Mouse (Mus musculus): ENCODE measurements around the gene Chst5. TPM values are rescaled to one million over a fixed set of nuclear protein-coding genes. Genes with fewer than 3 reads are reported as not detected.
"Not testable (repeated sequence)": the region's sequence is repeated elsewhere in the genome, so short reads cannot be mapped to it uniquely, and the experiment has no call there.

The Chst5 gene
- polyA plus RNA-seq, 1 experiment: not detected

DNA sequence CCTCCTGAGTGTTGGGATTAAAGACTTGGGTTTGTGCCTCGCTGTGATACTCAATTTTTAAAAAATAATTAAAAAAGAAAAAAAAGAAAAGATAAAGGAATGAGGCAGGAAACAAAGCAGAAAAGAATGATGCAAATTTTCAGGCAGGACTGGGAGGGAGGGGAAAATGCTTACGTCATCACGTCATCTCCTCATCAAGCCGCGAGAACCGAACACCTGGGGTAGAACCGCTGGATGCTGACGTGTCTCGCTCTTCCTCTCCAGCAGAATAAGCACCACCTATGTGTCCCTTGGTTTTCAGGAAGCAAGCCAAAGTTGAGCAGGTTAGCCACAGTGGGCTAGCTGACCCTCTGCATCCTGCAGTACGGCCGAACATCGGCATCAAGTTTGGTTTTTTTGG, 54.3 kb downstream of the Chst5 start:
- Histone ChIP-seq H3K27me3 (replicated peaks) (peaks cover 2% of the 10 kb centered on the region), H3K4me1 (peaks cover 28% of the 10 kb centered on the region), H3K4me3 (replicated peaks) (no peak overlapping the region), H3K9me3 (no peaks in the 10 kb centered on the region), H3K36me3 (replicated peaks; ENCODE audit: low read length) (peaks cover 2% of the 10 kb centered on the region)
- TF ChIP-seq GATA1 (IDR thresholded peaks at IDR 0.05; ENCODE audit: borderline replicate concordance, low read length) (no peak), FLI1 (IDR thresholded peaks at IDR 0.05; ENCODE audit: low read length) (no peak)

DNA sequence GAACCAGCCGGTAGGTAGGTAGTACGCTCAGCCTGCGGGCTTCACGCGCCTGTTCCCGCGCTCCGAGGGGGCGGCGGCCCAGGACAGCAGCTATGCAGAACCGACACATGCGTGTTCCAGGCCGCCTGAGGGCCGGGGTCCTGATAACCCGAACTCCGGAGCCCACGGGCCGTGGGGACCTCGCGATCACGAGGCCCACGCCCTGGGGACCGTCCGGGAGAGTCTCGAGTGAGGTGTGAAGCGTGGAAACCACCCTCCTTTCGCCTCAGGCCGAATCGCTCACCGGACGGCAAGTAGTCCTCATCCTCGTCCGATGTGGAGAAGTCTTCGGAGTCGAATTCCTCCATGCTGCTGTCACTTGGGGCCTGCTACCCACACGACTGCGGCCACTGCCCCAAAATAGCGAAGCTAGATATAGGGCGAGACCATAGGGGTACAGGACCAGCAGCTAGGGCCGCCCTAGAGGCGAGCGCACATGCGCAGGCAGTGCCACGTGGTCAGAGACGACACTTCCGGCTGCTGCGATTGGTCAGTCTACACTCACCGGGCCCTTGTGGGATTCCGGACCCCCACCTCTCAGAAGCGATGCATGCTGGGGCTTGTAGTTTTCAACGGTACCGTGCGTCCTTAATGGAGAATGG, 56.3 kb downstream of the Chst5 start, which contains the start of gene Cfdp1:
Gene Cfdp1 (minus strand): TSS at position 431 of the 641 bp plus-strand sequence.
- Histone ChIP-seq H3K9me3 (no peaks in the 10 kb centered on the region), H3K4me1 (peaks cover 40% of the 10 kb centered on the region), H3K27me3 (replicated peaks) (peaks cover 2% of the 10 kb centered on the region), H3K36me3 (replicated peaks; ENCODE audit: low read length) (peaks cover 10% of the 10 kb centered on the region), H3K4me3 (replicated peaks) (peak within 1 kb of the TSS; percentile 100)
- TF ChIP-seq GATA1 (IDR thresholded peaks at IDR 0.05; ENCODE audit: borderline replicate concordance, low read length) (no peak), FLI1 (IDR thresholded peaks at IDR 0.05; ENCODE audit: low read length) (peak; percentile 50; the same call in 1 of the 2 replicates)

DNA sequence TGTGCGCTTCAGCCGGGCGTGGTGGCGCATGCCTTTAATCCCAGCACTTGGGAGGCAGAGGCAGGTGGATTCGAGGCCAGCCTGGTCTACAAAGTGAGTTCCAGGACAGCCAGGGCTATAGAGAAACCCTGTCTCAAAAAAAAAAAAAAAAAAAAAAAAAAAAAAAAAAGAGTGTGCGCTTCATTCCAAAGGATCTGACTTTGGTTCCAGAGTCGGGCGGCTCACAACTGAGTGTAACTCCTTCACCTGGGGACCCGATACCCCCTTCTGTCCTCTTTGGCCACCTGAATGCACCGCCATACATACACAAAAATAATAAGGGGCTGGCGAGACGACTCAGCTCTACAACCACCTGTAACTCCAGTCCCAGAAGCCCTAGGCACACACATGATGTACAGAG, 57.0 kb downstream of the Chst5 start:
- Histone ChIP-seq H3K4me3 (replicated peaks) (peak overlapping the region; percentile 100), H3K4me1 (peaks cover 48% of the 10 kb centered on the region), H3K36me3 (replicated peaks; ENCODE audit: low read length) (peaks cover 12% of the 10 kb centered on the region)
- H3K9me3 ChIP-seq; H3K27me3 ChIP-seq (replicated peaks): not testable (repeated sequence)

DNA sequence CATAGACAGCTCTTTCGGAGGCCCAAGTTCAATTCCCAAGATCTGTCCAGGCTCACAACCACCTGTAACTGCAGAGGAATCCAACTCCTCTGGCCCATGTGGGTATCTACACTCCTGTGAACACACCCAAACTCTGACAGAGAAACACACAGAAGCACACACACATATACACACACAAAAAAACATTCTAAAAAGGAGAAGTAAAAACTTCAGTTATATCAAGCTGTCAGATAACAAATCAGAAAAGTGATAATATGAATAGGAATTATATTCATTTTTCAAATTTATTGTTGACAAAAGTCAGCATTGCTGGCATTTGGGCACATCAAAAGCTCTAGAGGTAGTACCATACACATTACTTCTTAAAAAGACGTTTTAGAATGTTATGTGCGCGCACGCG, 63.5 kb downstream of the Chst5 start:
- Histone ChIP-seq H3K4me3 (replicated peaks) (no peak overlapping the region), H3K36me3 (replicated peaks; ENCODE audit: low read length) (peaks cover 47% of the 10 kb centered on the region), H3K4me1 (peaks cover 33% of the 10 kb centered on the region), H3K27me3 (replicated peaks) (no peaks in the 10 kb centered on the region), H3K9me3 (no peaks in the 10 kb centered on the region)
- TF ChIP-seq GATA1 (IDR thresholded peaks at IDR 0.05; ENCODE audit: borderline replicate concordance, low read length) (no peak), FLI1 (IDR thresholded peaks at IDR 0.05; ENCODE audit: low read length) (no peak)

Other genes with a start within 250 kb of the Chst5 start
- gene Ctrb1, start 219.4 kb downstream of the Chst5 start, polyA plus RNA-seq (2012; ENCODE audit: insufficient read depth, low replicate concordance): 3.6 TPM in 1 of 2 replicates, not detected in the other
- gene Bcar1, start 166.6 kb downstream of the Chst5 start, polyA plus RNA-seq (2012; ENCODE audit: insufficient read depth, low replicate concordance): 1.1 and 1.5 TPM in 2 replicates
- 16.9 TPM in 1 of 2 replicates, not detected in the other for gene Cfdp1, start 56.2 kb downstream of the Chst5 start, polyA plus RNA-seq (2012; ENCODE audit: insufficient read depth, low replicate concordance)
- gene Tmem170, start 33.7 kb downstream of the Chst5 start, polyA plus RNA-seq (2012; ENCODE audit: insufficient read depth, low replicate concordance): not detected in 2 replicates
- 1.9 and 2.4 TPM in 2 replicates for gene Tmem231, start 23.4 kb upstream of the Chst5 start, polyA plus RNA-seq (2012; ENCODE audit: insufficient read depth, low replicate concordance)
- gene Gabarapl2, start 30.3 kb upstream of the Chst5 start, polyA plus RNA-seq (2012; ENCODE audit: insufficient read depth, low replicate concordance): 9.3 TPM in 1 of 2 replicates, not detected in the other
- 0.40 and 1.5 TPM in 2 replicates for gene Adat1, start 81.9 kb upstream of the Chst5 start, polyA plus RNA-seq (2012; ENCODE audit: insufficient read depth, low replicate concordance)
- 11.0 and 50.0 TPM in 2 replicates for gene Kars, start 100.9 kb upstream of the Chst5 start, polyA plus RNA-seq (2012; ENCODE audit: insufficient read depth, low replicate concordance)
- gene Terf2ip, start 101.0 kb upstream of the Chst5 start, polyA plus RNA-seq (2012; ENCODE audit: insufficient read depth, low replicate concordance): 5.7 and 9.6 TPM in 2 replicates
- gene Gm6793, start 104.6 kb upstream of the Chst5 start, polyA plus RNA-seq (2012; ENCODE audit: insufficient read depth, low replicate concordance): 0.46 TPM in 1 of 2 replicates, not detected in the other

Measured in megakaryocyte, embryonic 14.5 days (primary cell).